Mouse (Mus musculus): ENCODE data around the gene Olfr792. TPM values are rescaled to one million over a fixed set of nuclear protein-coding genes. Genes with fewer than 3 reads are reported as not detected.

Olfr792 gene
- polyA plus RNA-seq, 1 experiment from 2014 or later, result not detected

Small RNAs within 50 kb of the gene (microRNA-seq; reads per million reads assigned to microRNA genes)
- gene Gm23252, result not detected

Other genes starting within 250 kb of the Olfr792 start
- not detected in 2 replicates for gene Olfr780, start 221.0 kb upstream of the Olfr792 start, polyA plus RNA-seq (2014; fragmentation: Nextera tagmentation; extraction: Ambion mirVana)
- gene Olfr781, start 210.3 kb upstream of the Olfr792 start, polyA plus RNA-seq (2014; fragmentation: Nextera tagmentation; extraction: Ambion mirVana), result not detected in 2 replicates
- not detected in 2 replicates for gene Olfr782, start 190.3 kb upstream of the Olfr792 start, polyA plus RNA-seq (2014; fragmentation: Nextera tagmentation; extraction: Ambion mirVana)
- 0.08 and 0.09 TPM in 2 replicates for gene Olfr784, start 155.1 kb upstream of the Olfr792 start, polyA plus RNA-seq (2014; fragmentation: Nextera tagmentation; extraction: Ambion mirVana)
- not detected in 2 replicates for gene Olfr785, start 133.7 kb upstream of the Olfr792 start, polyA plus RNA-seq (2014; fragmentation: Nextera tagmentation; extraction: Ambion mirVana)
- not detected in 2 replicates for gene Olfr786, start 111.9 kb upstream of the Olfr792 start, polyA plus RNA-seq (2014; fragmentation: Nextera tagmentation; extraction: Ambion mirVana)
- gene Olfr787, start 77.3 kb upstream of the Olfr792 start, polyA plus RNA-seq (2014; fragmentation: Nextera tagmentation; extraction: Ambion mirVana), result not detected in 2 replicates
- not detected in 2 replicates for gene Olfr788, start 68.2 kb upstream of the Olfr792 start, polyA plus RNA-seq (2014; fragmentation: Nextera tagmentation; extraction: Ambion mirVana)
- gene Olfr789, start 54.4 kb upstream of the Olfr792 start, polyA plus RNA-seq (2014; fragmentation: Nextera tagmentation; extraction: Ambion mirVana), result not detected in 2 replicates
- gene Olfr790, start 40.7 kb upstream of the Olfr792 start, polyA plus RNA-seq (2014; fragmentation: Nextera tagmentation; extraction: Ambion mirVana), result not detected in 2 replicates
- not detected in 2 replicates for gene Olfr791, start 17.4 kb upstream of the Olfr792 start, polyA plus RNA-seq (2014; fragmentation: Nextera tagmentation; extraction: Ambion mirVana)
- gene Olfr794, start 28.5 kb downstream of the Olfr792 start, polyA plus RNA-seq (2014; fragmentation: Nextera tagmentation; extraction: Ambion mirVana), result not detected in 2 replicates
- gene Olfr796, start 73.4 kb downstream of the Olfr792 start, polyA plus RNA-seq (2014; fragmentation: Nextera tagmentation; extraction: Ambion mirVana), result not detected in 2 replicates
- not detected in 2 replicates for gene Olfr798, start 88.8 kb downstream of the Olfr792 start, polyA plus RNA-seq (2014; fragmentation: Nextera tagmentation; extraction: Ambion mirVana)
- not detected in 2 replicates for gene Olfr799, start 98.3 kb downstream of the Olfr792 start, polyA plus RNA-seq (2014; fragmentation: Nextera tagmentation; extraction: Ambion mirVana)
- not detected in 2 replicates for gene Olfr800, start 118.5 kb downstream of the Olfr792 start, polyA plus RNA-seq (2014; fragmentation: Nextera tagmentation; extraction: Ambion mirVana)
- gene Olfr801, start 134.7 kb downstream of the Olfr792 start, polyA plus RNA-seq (2014; fragmentation: Nextera tagmentation; extraction: Ambion mirVana), result not detected in 2 replicates
- not detected in 2 replicates for gene Olfr802, start 149.0 kb downstream of the Olfr792 start, polyA plus RNA-seq (2014; fragmentation: Nextera tagmentation; extraction: Ambion mirVana)
- gene Olfr803, start 155.1 kb downstream of the Olfr792 start, polyA plus RNA-seq (2014; fragmentation: Nextera tagmentation; extraction: Ambion mirVana), result not detected in 2 replicates
- not detected in 2 replicates for gene Olfr804, start 164.0 kb downstream of the Olfr792 start, polyA plus RNA-seq (2014; fragmentation: Nextera tagmentation; extraction: Ambion mirVana)
- gene Olfr805, start 190.2 kb downstream of the Olfr792 start, polyA plus RNA-seq (2014; fragmentation: Nextera tagmentation; extraction: Ambion mirVana), result not detected in 2 replicates
- not detected in 2 replicates for gene Olfr806, start 202.8 kb downstream of the Olfr792 start, polyA plus RNA-seq (2014; fragmentation: Nextera tagmentation; extraction: Ambion mirVana)
- gene Olfr807, start 218.6 kb downstream of the Olfr792 start, polyA plus RNA-seq (2014; fragmentation: Nextera tagmentation; extraction: Ambion mirVana), result not detected in 2 replicates
- not detected in 2 replicates for gene Olfr808, start 226.3 kb downstream of the Olfr792 start, polyA plus RNA-seq (2014; fragmentation: Nextera tagmentation; extraction: Ambion mirVana)
- not detected in 2 replicates for gene Olfr809, start 235.5 kb downstream of the Olfr792 start, polyA plus RNA-seq (2014; fragmentation: Nextera tagmentation; extraction: Ambion mirVana)

Measured in heart, embryonic 14.5 days (tissue).